Mouse (Mus musculus): ENCODE data around the gene Brinp2. TPM values are rescaled to one million over a fixed set of nuclear protein-coding genes. Genes with fewer than 3 reads are reported as not detected.
A peak's percentile ranks its signal among the peaks of the same experiment; 100 is the strongest.

Brinp2 gene
- total RNA-seq, 2 experiments from 2014 or later = not detected

GRCm38 (mm10) chr1:158296287-158296931, 59.7 kb downstream of the Brinp2 start:
- ATAC-seq (replicated peaks; ENCODE audit: poor library complexity, severe bottlenecking) = no peak

GRCm38 (mm10) chr1:158295270-158295669, 60.9 kb downstream of the Brinp2 start:
- ATAC-seq (replicated peaks; ENCODE audit: poor library complexity, severe bottlenecking) = no peak

GRCm38 (mm10) chr1:158285198-158285597, 70.9 kb downstream of the Brinp2 start:
- ATAC-seq (replicated peaks; ENCODE audit: poor library complexity, severe bottlenecking) = no peak

- no peak for ATAC-seq (replicated peaks; ENCODE audit: poor library complexity, severe bottlenecking)
Measured at GRCm38 (mm10) chr1:158283869-158284268, 72.3 kb downstream of the Brinp2 start.

- ATAC-seq (replicated peaks; ENCODE audit: poor library complexity, severe bottlenecking) = no peak
Measured at GRCm38 (mm10) chr1:158272058-158272457, 84.1 kb downstream of the Brinp2 start.

- peak; percentile 33; the same call in 1 of the 2 replicates for ATAC-seq (replicated peaks; ENCODE audit: poor library complexity, severe bottlenecking)
Measured at GRCm38 (mm10) chr1:158267020-158267571, 89.0 kb downstream of the Brinp2 start.

GRCm38 (mm10) chr1:158266293-158267019, 89.7 kb downstream of the Brinp2 start:
- ATAC-seq (replicated peaks; ENCODE audit: poor library complexity, severe bottlenecking) = no peak

- ATAC-seq (replicated peaks; ENCODE audit: poor library complexity, severe bottlenecking) = no peak
Measured at GRCm38 (mm10) chr1:158259516-158260235, 96.5 kb downstream of the Brinp2 start.

- ATAC-seq (replicated peaks; ENCODE audit: poor library complexity, severe bottlenecking) = no peak
Measured at GRCm38 (mm10) chr1:158258685-158259292, 97.3 kb downstream of the Brinp2 start.

GRCm38 (mm10) chr1:158255912-158256680, 100.0 kb downstream of the Brinp2 start:
- ATAC-seq (replicated peaks; ENCODE audit: poor library complexity, severe bottlenecking) = no peak

- ATAC-seq (replicated peaks; ENCODE audit: poor library complexity, severe bottlenecking) = no peak
Measured at GRCm38 (mm10) chr1:158252682-158253222, 103.4 kb downstream of the Brinp2 start.

- no peak for ATAC-seq (replicated peaks; ENCODE audit: poor library complexity, severe bottlenecking)
Measured at GRCm38 (mm10) chr1:158248266-158248665, 107.9 kb downstream of the Brinp2 start.

- no peak for ATAC-seq (replicated peaks; ENCODE audit: poor library complexity, severe bottlenecking)
Measured at GRCm38 (mm10) chr1:158246476-158247153, 109.5 kb downstream of the Brinp2 start.

GRCm38 (mm10) chr1:158245486-158245885, 110.6 kb downstream of the Brinp2 start:
- ATAC-seq (replicated peaks; ENCODE audit: poor library complexity, severe bottlenecking) = no peak

- no peak for ATAC-seq (replicated peaks; ENCODE audit: poor library complexity, severe bottlenecking)
Measured at GRCm38 (mm10) chr1:158244016-158244415, 112.1 kb downstream of the Brinp2 start.

- no peak for ATAC-seq (replicated peaks; ENCODE audit: poor library complexity, severe bottlenecking)
Measured at GRCm38 (mm10) chr1:158241848-158242556, 114.1 kb downstream of the Brinp2 start.

- no peak for ATAC-seq (replicated peaks; ENCODE audit: poor library complexity, severe bottlenecking)
Measured at GRCm38 (mm10) chr1:158239841-158240240, 116.3 kb downstream of the Brinp2 start.

- no peak for ATAC-seq (replicated peaks; ENCODE audit: poor library complexity, severe bottlenecking)
Measured at GRCm38 (mm10) chr1:158238722-158239121, 117.4 kb downstream of the Brinp2 start.
